Mouse (Mus musculus): ENCODE results near the gene Clmp. TPM values are rescaled to one million over a fixed set of nuclear protein-coding genes. Genes with fewer than 3 reads are reported as not detected.

Clmp gene
- 23.1 and 104 TPM in 2 replicates for polyA plus RNA-seq (2012; rRNA removed; ENCODE audit: low replicate concordance)

DNA sequence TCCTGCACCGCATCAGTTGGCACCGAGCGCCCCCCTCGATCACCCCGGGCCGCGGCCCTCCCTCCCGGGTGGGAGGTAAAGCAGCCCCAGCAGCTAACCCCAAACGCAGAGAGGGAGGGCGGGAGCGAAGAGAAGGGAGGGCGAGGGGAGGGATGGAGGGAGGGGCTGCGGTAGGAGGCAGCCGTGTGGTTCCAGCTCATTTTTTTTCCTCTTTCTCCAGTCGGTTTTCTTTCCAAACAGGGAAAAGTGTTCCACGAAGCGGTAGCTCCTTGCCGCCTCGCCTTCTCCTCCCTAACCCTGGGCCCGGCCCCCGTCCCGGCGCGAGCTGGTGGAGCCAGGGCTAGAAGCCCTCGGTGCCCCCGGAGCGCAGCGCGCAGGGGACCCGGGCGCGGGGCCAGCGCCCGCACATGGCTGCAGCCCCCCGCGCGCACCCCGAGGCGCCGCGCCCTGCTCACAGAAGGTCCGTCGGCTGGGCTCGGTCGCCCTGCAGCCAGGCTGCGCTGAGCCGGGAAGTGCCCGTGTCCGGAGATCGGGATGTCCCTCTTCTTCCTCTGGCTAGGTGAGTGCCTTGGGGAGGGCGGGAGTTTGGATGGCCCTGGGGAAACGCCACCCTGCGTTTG is at the start of gene Clmp:
TSS of gene Clmp (plus strand) at position 162 of the 620 bp plus-strand sequence.

DNA sequence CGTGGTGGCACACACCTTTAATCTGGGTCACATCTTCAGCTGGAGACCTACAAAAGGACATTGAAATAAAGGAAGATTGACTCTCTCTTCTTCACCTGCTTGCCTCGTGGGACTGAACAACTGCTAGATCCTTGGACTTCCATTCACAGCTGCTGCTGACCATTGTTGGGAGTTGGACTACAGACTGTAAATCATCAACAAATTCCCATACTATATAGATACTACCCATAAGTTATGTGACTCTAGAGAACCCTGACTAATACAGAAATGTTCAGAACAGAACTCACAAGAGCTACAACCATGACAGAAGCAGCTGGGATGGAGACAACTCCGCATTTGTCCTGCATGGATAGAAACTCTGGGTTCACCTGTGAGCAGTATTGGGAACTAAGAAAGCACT is 15.4 kb upstream of the Clmp start, which contains the start of gene Gm21915:
TSS of gene Gm21915 (plus strand) at position 301 of the 400 bp plus-strand sequence.

DNA sequence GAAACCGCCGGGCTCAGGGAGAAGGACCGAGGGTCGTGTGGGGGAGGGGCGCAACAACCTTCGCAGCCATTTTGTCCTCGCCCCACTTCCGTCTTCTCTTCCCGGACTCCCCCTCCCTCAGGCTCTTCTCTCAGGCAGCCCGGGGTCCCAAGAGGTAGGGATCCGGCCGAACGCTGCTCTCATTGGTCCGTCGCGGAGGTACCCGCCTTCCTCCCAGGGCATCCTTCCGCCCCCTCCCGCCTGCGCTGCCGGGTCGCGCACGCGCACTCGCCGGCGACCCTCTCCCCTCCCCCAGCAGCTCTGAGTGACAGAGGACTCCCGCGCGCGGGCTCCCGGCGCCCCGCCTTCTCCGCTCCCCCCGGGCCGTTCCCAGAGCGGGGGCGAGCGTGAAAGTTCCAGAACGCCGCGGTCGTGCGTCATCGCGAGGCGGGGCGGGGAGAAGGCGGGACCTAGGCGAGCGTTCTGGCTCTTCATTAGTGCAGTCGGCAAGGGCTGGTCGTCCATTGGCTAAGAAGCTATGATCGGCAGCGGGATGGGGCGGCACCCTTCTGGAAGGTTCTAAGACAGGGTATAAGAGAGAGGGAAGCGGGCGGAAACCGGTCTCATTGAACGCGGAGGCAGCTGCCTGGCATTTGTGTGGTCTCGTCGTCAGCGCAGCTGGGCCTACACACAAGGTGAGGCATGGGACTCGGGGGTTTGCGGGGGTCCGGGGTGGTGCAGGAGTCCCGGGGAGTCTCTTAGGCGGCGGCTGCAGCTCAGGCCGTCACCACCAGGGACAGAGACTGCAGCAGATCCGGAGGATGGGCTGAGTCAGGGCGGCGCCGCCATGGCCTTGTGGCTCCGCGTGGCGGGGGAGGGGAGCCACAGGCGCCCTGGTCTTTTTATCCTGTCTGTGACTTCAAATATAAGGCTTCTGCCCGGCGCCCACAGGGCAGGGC is 115.2 kb downstream of the Clmp start, which contains the start of gene Hspa8:
TSS of gene Hspa8 (plus strand) at position 310 of the 938 bp plus-strand sequence.

Other genes starting within 250 kb of the Clmp start
- gene Gramd1b, start 154.6 kb upstream of the Clmp start, polyA plus RNA-seq (2012; rRNA removed; ENCODE audit: low replicate concordance): 19.1 and 22.9 TPM in 2 replicates
- not detected in 2 replicates for gene Gm21915, start 15.3 kb upstream of the Clmp start, polyA plus RNA-seq (2012; rRNA removed; ENCODE audit: low replicate concordance)
- gene Hspa8, start 115.0 kb downstream of the Clmp start, polyA plus RNA-seq (2012; rRNA removed; ENCODE audit: low replicate concordance): 1,433 and 2,625 TPM in 2 replicates
- gene Bsx, start 188.2 kb downstream of the Clmp start, polyA plus RNA-seq (2012; rRNA removed; ENCODE audit: low replicate concordance): not detected in 2 replicates

Measured in mammary gland, adult 2 months (tissue).